Mouse (Mus musculus) C2C12 (cell line): Measurements from ENCODE around the gene Lcp2. TPM values are rescaled to one million over a fixed set of nuclear protein-coding genes. Genes with fewer than 3 reads are reported as not detected.

ENCODE experiments used
- H3K27me3 ChIP-seq: one replicate; pipeline ENCODE4 v1.6.1; 2011; ENCODE audit not compliant: control insufficient read depth, insufficient read depth, insufficient read length
- H3K36me3 ChIP-seq: one replicate; pipeline ENCODE4 v1.6.1; 2011; ENCODE audit not compliant: control insufficient read depth, insufficient read depth
- H3K4me3 ChIP-seq: one replicate; pipeline ENCODE4 v1.5.1; 2011; ENCODE audit warnings: mild to moderate bottlenecking, control low read depth; ENCODE audit not compliant: poor library complexity, insufficient read depth, severe bottlenecking
- H3K79me2 ChIP-seq: one replicate; pipeline ENCODE4 v1.6.1; 2011; ENCODE audit not compliant: control insufficient read depth, insufficient read depth
- H3K79me3 ChIP-seq: one replicate; pipeline ENCODE4 v1.6.1; 2011; ENCODE audit warnings: low read depth, control low read depth
- H3ac ChIP-seq: one replicate; pipeline ENCODE3; 2011; ENCODE audit warnings: low read depth; ENCODE audit not compliant: control insufficient read depth, insufficient read length
- CEBPB ChIP-seq: IDR thresholded peaks from one replicate; pipeline ENCODE4 v1.6.1; 2011; ENCODE audit warnings: low read depth, mild to moderate bottlenecking, control low read depth, moderate library complexity
- CTCF ChIP-seq: IDR thresholded peaks from one replicate; pipeline ENCODE4 v1.5.1; 2011; ENCODE audit not compliant: control insufficient read depth, insufficient read depth, insufficient read length
- FOSL1 ChIP-seq: IDR thresholded peaks from one replicate; pipeline ENCODE4 v1.8.0; 2011; ENCODE audit warnings: mild to moderate bottlenecking, low read length; ENCODE audit not compliant: poor library complexity, insufficient read depth, severe bottlenecking
- MAX ChIP-seq: IDR thresholded peaks from one replicate; pipeline ENCODE4 v1.6.1; 2011; ENCODE audit warnings: mild to moderate bottlenecking, control low read depth
- MYOD1 ChIP-seq: IDR thresholded peaks from one replicate; pipeline ENCODE4 v1.6.1; 2011; ENCODE audit warnings: low read depth; ENCODE audit not compliant: control insufficient read depth, insufficient read length
- MYOG ChIP-seq: IDR thresholded peaks from one replicate; pipeline ENCODE4 v1.6.1; 2011; ENCODE audit not compliant: control insufficient read depth, insufficient read length; ENCODE audit errors: extremely low read depth
- USF1 ChIP-seq: IDR thresholded peaks from one replicate; pipeline ENCODE4 v1.6.1; 2011; ENCODE audit warnings: low read depth, mild to moderate bottlenecking, control low read depth, moderate library complexity
- polyA plus RNA-seq: library from polyadenylated mRNA; unstranded; fragments of >200 nt; fragmentation: generic; extraction: Trizol; gene quantifications from one replicate; pipeline ENCODE4 v1.2.1, GENCODE M21; 2012; ENCODE audit warnings: missing spikeins

The Lcp2 gene
- polyA plus RNA-seq, 1 experiment = not detected

DNA sequence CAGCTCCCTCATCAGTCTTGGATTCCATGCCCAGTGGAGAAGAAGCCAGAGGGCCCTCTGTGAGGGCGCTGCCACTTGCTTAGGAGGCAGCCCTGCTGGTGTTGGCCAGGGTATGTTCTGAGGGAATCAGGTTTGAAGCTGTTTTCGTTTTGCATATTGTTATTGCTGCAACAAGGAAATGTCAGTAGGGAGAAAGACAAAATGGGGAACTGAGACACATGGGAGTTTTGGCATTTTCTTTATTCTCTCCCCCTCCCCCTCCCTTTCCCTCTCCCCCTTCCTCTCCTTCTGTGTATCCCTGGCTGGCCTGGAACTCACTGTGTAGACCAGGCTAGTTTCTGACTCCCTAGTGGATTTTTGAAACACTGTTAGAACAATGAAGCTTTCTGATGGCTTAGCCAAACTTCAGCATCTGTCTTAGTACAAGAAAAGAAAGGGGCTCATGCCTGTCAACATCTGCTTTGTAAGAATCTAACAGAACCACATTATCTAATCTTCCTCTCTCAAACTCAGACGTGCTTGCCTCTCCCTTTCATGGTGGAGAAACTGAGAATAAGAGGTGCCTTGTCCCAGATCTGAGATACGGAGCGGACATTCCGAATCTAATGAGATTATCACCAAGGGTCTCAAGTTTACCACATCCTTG is 34.6 kb upstream of the Lcp2 start:
- Histone ChIP-seq H3ac (no peak overlapping the region), H3K79me3 (no peaks in the 10 kb centered on the region), H3K4me3 (no peak overlapping the region), H3K36me3 (no peaks in the 10 kb centered on the region), H3K79me2 (no peaks in the 10 kb centered on the region), H3K27me3 (no peaks in the 10 kb centered on the region)
- TF ChIP-seq CTCF (no peak), FOSL1 (no peak), MAX (no peak), CEBPB (no peak), MYOD1 (no peak), MYOG (no peak), USF1 (no peak)

DNA sequence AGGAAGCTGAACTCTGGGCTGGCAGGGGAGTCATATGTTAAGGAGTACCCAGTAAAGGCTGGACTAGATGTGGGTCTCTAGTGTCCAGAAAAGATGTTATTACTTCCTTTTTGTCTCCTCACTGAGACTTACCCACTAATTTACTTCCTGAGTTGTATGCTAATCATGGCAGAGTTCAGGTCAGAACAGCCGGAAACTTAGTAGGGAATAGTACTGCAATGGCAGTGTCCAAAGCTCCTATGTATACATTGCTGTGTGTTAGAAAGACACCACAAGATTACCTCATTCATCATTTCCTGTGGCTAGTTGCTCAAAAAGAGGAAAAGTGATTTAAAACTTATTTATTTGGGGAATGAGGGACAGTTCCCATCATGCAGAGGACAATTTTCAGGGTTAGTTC is 21.6 kb upstream of the Lcp2 start:
- Histone ChIP-seq H3K79me2 (no peaks in the 10 kb centered on the region), H3K36me3 (no peaks in the 10 kb centered on the region), H3K27me3 (no peaks in the 10 kb centered on the region), H3K79me3 (no peaks in the 10 kb centered on the region), H3K4me3 (no peak overlapping the region), H3ac (no peak overlapping the region)
- no peak for TF ChIP-seq CEBPB
- TF ChIP-seq USF1 = no peak
- no peak for TF ChIP-seq MAX
- TF ChIP-seq CTCF = no peak
- TF ChIP-seq FOSL1 = no peak
- TF ChIP-seq MYOG = no peak
- no peak for TF ChIP-seq MYOD1

- Histone ChIP-seq H3K36me3 (no peaks in the 10 kb centered on the region), H3K27me3 (no peaks in the 10 kb centered on the region), H3ac (no peak overlapping the region), H3K79me2 (no peaks in the 10 kb centered on the region), H3K4me3 (no peak overlapping the region), H3K79me3 (no peaks in the 10 kb centered on the region)
- TF ChIP-seq MYOD1 = no peak
- TF ChIP-seq CEBPB = no peak
- TF ChIP-seq FOSL1 = no peak
- no peak for TF ChIP-seq MAX
- TF ChIP-seq MYOG = no peak
- TF ChIP-seq CTCF = no peak
- no peak for TF ChIP-seq USF1
Measured at GRCm38 (mm10) chr11:34029658-34030057, 17.1 kb upstream of the Lcp2 start.

DNA sequence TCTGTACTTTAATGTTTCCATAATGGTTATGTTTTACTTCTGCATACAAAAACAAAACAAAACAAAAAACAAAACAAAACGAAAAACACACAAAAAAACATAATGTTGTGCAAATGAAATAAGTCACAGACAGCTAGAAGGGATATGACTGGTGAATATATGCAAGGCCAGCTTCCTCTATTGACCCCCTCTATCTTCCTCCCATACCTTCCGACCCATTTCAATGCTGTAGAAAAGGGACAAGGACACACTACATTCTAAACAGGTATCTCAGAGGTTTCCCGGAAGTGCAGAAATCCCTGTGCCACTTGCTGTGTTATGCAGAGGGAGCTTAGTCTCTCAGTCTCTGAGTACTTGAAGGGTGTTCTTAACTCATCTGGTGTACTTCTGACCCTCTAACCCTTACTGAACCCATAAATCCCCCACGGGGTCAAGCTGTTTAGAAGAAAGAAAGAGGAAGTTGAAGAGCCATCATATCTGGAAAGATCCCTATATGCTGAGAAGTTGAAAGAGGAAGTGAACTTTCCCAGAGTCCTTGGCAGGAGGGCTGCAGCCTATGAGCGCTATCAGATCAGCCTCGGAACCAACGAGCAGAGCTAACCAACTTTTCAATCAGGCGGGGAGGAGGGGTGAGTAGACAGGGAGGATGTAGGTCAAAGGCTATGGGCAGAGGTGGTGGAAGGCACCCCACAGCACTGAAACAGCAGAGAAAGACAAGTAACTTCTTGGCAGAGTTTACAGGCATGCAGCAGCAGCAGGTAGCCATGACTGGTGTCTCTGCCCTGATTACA is 15.5 kb upstream of the Lcp2 start:
- no peaks in the 10 kb centered on the region for H3K36me3 ChIP-seq
- H3K79me3 ChIP-seq = no peaks in the 10 kb centered on the region
- H3K79me2 ChIP-seq = no peaks in the 10 kb centered on the region
- TF ChIP-seq USF1 (no peak), CEBPB (no peak), MAX (no peak), MYOG (no peak), FOSL1 (no peak), CTCF (no peak)
- no peaks in the 10 kb centered on the region for H3K27me3 ChIP-seq
- no peak overlapping the region for H3ac ChIP-seq
- no peak overlapping the region for H3K4me3 ChIP-seq

DNA sequence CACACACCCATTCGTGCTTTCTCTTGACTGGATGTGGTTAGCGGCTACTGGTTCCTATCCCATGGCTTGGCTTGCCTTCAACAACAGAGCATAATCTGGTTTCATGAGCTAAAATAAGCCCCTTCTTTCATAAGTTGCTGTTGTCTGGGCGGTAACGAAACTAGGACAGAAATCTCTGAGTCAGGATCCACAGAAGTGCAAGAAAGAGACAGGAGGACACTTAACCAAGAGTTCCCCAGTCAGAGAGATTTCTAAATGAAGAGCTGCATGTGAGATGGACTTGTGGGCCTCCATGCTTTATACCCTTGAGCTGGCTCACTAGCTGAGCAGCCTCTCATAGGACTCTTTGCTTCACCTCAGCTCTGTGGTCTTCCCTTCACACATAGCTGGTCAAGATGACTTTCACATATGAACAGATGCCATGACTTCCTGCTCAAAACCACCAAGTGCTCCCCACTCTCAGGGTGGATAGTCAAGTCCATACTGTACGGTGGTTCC is 12.7 kb upstream of the Lcp2 start:
- no peaks in the 10 kb centered on the region for H3K27me3 ChIP-seq
- no peak overlapping the region for H3ac ChIP-seq
- no peak overlapping the region for H3K4me3 ChIP-seq
- H3K36me3 ChIP-seq = no peaks in the 10 kb centered on the region
- no peak for TF ChIP-seq CEBPB
- TF ChIP-seq FOSL1 = no peak
- no peak for TF ChIP-seq MYOD1
- TF ChIP-seq MYOG = no peak
- TF ChIP-seq USF1 = no peak
- no peak for TF ChIP-seq CTCF
- no peak for TF ChIP-seq MAX
- no peaks in the 10 kb centered on the region for H3K79me3 ChIP-seq
- H3K79me2 ChIP-seq = no peaks in the 10 kb centered on the region
